Mouse (Mus musculus) adipocyte (in vitro differentiated cells): Measurements from ENCODE around the gene Klhl23.
"Not testable (repeated sequence)": the region's sequence is repeated elsewhere in the genome, so short reads cannot be mapped to it uniquely, and the experiment has no call there.

Experiments
- DNase-seq: peaks from one replicate; pipeline ENCODE4 v3.0.0-alpha.2; 2016; ENCODE audit warnings: low spot score

Gene Klhl23

GRCm38 (mm10) chr2:69821711-69822110 is at the start of gene Klhl23:
Gene Klhl23, plus strand, starts transcription at chr2:69821944.
- no peak for DNase-seq

GRCm38 (mm10) chr2:69773331-69773730 is 48.4 kb upstream of the Klhl23 start:
- DNase-seq: no peak

DNA sequence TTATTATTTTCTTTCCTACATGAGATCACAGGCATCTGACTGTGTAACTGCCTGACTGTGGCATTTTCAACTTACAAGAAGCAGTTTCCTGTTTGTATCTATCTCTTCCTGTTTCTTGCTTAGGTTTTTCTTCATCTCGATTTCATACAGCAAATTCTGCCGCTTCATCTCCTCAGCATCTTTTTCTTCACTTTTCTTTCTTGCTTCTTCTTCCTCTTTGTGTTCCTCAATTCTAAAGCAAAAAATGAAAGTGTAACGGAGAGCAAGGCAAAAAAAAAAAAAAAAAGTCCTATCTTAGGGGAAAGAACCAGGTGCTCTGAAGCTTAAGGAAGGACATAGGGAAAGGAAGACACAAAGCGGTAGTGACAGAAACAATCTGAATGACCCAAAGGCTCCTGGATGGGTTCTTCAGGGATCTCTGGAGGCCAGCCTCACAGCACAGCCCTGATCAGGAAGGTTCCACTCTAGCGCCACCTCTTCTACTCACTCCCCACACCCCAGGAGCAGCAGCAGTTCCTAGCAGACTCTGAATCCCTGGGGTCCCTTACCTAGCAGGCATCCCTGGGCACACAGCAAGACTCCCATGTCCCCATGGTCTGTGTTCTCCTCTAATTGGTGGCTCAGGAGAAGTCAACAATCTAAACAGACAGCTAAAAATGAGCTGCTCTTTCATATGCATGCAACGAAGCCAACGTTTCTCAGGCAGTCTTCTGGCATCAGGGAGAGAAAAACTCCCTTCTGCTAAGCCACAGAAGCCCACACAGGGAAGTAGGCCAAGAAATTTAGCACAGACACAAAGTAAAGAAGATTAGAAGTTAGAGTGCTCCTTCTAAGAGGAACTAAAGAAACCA is 43.5 kb upstream of the Klhl23 start:
- DNase-seq: no peak

DNA sequence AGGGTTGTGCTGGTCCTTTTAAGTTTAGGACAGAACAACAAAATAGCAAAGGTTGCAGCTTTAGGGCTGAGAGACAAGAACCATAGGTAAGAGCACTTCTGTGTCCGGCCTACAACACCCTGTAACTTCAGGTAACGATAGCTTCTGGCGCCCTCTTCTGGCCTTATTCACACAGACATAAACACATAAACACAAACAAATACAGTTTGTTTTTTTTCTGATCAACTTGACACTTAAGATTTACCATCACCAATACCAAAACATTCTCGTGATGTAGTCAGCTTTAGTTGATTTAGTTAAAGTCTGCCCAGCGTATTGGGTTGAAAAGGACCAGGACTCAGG is 42.9 kb upstream of the Klhl23 start:
- peak; percentile 28 for DNase-seq

DNA sequence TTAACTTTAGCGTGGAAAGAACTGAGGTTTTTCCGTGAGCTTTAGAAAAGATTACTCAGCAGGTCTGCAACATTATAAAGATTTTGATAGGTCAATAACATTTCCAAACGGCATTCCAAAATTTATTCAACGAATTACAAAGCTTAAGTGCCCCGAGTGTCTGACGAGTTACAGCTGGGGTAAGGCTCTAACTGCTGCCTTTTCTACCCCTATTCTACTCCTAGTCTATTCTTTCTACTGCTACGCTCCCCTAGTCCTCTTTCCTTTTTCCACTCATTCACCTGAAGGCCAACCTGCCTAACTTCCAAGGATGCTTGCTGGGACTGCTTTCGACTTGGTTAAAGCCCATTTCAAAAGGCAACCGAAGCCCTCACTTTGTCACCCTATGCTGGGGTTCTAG is 32.8 kb upstream of the Klhl23 start:
- no peak for DNase-seq

- DNase-seq: peak; percentile 99
Observed at GRCm38 (mm10) chr2:69789429-69790069, 32.2 kb upstream of the Klhl23 start, which contains the start of the genes Ccdc173 and Phospho2. Gene Ccdc173, minus strand, starts transcription at chr2:69789575. Gene Phospho2, plus strand, starts transcription at chr2:69789623.

GRCm38 (mm10) chr2:69790285-69790684 is 31.5 kb upstream of the Klhl23 start:
- DNase-seq: peak; percentile 96

- DNase-seq: no peak
Observed at GRCm38 (mm10) chr2:69790722-69791121, 31.0 kb upstream of the Klhl23 start.

GRCm38 (mm10) chr2:69802911-69803312 is 18.8 kb upstream of the Klhl23 start:
- peak; percentile 30 for DNase-seq

DNA sequence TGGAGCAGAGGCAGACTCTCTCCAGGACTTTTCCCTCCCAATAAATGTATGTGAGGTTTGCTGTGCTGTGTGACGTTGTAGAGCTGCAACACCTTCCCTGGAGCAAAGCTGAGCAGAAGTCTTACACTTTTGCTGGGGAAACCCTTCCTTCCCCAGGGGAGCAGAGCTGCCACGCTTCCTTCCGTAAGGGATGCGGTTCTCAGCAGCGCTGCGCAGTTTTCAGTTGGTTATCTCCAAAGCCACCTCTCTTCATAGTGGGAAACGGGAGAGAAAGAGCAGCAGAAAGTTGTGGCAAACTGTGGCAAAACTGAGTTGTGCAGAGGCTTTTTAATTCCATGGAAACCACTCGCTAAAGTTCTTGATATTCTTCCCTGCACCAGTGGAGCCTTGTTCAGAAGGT is 18.0 kb upstream of the Klhl23 start:
- no peak for DNase-seq

GRCm38 (mm10) chr2:69804663-69805062 is 17.1 kb upstream of the Klhl23 start:
- not testable (repeated sequence) for DNase-seq

DNA sequence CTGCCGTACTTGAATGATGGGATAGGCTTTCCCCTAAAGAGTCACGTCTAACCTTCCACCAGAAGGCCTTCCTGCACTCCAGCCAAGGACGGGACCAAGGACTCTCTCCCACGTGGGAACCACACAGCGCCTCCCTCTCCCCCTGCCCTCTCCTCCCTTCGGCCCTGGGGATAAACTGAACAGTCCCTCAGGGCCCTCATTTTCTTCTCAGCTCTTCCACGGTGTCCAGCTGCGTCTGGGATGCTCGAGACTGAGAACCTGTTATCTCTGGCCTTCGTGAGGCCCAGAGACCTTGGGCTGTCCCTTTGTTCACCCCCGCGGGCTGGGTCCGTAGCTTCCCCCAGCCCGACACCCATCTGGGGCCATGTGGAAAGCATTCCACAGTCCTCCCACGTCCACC is 11.6 kb upstream of the Klhl23 start:
- no peak for DNase-seq

GRCm38 (mm10) chr2:69811349-69811748 is 10.4 kb upstream of the Klhl23 start:
- not testable (repeated sequence) for DNase-seq

DNA sequence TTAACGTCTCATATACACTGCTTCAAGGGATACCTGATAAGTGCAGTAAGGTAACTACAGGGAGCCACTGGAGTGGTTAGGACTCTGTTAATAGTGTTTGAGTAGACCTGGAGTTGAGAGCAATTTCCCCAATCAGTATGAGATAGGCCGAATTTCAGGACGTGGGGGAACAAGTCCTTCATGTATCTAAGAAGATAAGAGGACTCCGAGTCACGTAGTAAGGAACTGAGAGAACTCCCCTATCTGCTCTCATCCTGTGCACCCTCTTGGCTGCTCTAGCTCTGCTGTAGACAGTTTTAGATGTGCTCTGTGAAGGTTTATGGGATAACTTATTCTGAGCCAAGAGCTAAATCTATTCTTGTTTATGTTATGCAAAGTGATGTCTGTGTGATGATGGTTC is 5.2 kb upstream of the Klhl23 start:
- no peak for DNase-seq

DNA sequence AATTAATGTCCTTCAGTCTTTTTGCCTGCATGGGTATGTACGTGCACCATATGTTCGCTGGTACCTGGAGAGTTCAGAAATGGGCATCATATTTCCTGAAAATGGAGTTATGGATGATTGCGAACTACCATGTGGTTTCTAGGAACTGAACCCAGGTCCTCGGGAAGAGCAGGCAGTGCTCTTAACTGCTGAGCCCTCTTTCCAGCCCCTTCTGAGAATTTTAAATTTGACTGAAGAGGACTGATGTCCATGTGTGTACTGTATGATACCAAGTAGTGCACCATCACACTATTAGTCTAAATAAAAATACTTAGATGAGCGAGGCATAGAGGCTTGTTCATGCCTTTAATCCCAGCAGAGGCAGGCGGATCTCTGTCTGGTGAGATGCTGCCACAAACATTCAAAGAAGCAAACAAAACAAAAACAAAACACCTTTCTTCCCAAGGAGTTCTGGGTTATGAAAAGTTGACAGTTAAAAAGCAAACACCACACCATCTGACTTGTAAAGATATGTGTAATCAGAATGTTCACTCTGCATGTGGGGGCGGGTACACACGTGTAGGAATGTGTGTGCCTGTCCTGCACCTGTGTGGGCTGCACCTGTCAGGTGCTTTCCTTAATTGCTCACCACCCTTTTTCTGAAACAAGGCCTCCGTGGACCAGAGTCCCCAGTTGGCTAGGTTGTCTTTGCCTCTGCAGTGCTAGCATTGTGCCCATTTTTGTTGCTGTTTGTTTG is 3.2 kb upstream of the Klhl23 start:
- DNase-seq: no peak

- DNase-seq: no peak
Observed at GRCm38 (mm10) chr2:69820201-69820600, 1.5 kb upstream of the Klhl23 start.

GRCm38 (mm10) chr2:69822361-69823128 is 801 bp downstream of the Klhl23 start:
- DNase-seq: peak; percentile 16

DNA sequence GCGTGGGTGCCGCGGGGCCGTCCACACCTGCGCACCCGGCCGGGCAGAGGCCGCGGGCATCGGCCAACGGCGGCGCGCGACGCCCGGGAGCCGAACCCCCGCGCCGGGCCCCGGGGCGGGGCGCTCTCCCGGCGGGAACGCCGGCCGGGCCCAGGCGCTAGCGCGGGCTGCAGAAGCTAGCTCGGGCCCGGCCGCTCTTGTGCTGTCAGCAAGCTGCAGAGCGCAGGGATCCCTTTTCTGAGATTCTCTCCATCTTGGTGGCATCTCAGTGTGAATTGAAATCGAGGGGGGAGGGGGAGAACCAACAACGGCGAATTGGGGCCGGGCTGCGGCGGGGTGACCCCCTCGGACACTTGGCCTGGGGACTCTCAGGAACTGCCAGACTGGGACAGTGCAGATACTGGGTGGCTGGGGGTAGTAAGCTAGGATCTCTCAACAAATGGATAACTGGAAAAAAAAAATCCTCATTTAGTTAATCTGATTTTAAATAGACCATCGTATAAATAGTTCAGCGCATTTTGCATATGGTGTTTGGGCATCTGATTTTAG is 1.5 kb downstream of the Klhl23 start:
- no peak for DNase-seq

DNA sequence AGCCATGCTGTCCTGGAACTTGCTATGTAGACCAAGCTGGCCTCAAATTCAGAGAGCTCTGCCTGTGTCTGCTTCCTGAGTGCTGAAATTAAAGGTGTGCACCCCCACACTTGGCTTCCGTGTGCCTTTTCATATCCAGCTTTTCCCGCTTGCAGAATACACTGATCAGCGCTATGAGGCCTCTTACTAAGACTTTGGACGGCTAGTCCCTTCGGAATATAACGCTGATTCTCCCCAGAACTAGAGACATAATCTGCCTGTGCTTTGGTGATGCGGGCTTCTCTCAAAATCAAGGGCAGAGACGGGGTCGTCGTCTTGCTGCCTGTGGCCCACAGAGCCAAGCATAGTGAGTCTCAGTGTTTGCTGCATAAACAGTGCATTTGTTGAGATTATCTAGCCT is 4.2 kb downstream of the Klhl23 start:
- DNase-seq: no peak

DNA sequence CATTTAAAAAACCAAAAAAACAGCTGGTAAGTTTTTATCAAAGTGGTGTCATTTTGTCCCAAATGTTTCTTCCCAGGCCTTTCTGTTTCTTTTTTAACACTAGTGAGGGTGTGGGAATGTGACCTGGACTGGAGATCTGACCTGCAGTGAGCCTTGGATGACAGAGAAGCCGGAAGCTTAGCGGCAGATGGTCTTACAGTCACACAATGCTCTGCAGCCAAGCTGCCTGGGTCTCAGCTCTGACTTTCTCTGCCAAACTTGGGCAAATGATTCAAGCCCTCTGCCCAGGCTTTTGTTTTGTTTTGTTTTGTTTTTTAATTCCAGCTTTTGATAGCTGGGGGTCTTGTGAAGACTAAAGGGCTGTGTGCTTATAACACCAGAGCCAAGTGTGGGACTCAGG is 4.6 kb downstream of the Klhl23 start:
- DNase-seq: no peak

DNA sequence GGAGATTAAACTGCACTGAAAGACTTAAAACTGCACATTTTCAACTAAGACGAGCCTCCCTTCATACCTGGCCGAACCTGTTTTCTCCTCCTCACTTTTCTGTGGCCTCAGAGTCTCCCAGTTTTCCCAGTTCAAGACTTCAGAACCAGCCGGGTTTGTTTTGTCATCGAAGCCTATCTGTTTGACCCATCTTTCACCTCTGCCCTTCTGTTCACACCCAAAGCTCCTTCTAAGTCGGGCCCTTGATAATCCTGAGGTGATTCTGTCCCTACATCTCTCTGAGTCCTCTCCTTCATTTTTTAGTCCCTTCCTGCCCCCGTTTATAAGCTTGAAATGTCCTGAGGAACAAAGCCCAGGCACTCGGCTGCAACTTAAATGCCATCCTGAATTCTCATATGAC is 6.3 kb downstream of the Klhl23 start:
- no peak for DNase-seq

DNA sequence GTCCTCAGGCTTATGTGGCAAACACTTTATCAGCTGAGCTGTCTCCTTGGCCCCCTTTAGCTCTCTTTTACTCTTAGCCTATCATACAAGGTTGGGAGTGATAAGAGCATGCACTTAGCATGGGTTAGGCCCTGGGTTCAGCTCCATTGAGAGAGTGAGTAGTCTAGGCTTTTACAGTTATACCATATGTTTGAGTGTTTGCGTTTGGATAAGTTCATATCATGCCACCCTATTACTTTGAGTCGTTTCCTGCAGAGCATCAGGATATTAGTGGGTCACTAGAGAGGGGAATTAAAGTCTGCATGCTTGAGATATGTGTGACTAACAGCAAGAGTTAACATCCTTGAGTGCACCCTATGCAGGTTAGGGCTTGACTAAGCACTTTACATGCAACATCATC is 7.9 kb downstream of the Klhl23 start:
- DNase-seq: no peak
